Mouse (Mus musculus): Measurements from ENCODE around the gene 1600015I10Rik. TPM values are rescaled to one million over a fixed set of nuclear protein-coding genes. Genes with fewer than 3 reads are reported as not detected.

Gene 1600015I10Rik
- not detected for total RNA-seq (2023)

GRCm38 (mm10) chr6:48929595-48929994, at the start of gene 1600015I10Rik:
Gene 1600015I10Rik (plus strand): TSS chr6:48929895.

DNA sequence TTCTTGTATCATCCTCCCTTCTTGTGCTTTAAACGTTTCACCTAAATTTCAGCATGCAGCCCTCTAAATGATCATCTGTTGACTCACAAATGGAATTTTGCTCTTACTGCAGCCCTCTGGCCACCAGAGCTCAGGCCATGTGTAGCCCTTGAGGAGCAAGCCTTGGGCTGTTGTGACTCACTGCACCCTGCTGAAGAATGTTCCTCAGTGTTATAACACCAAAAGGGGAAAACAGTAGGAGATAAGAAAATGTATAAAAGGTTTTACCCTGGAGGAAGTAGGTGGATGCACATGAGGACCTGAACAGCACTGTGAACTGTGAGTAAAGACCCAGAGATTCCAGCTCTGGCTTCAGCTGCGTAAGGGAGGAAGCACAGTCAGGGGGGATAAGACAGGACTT, 45.0 kb downstream of the 1600015I10Rik start, which contains the start of gene Doxl2:
Gene Doxl2, plus strand, starts transcription at position 301 of the 400 bp plus-strand sequence.

Other genes starting within 250 kb of the 1600015I10Rik start
- gene Gimap4, start 245.3 kb upstream of the 1600015I10Rik start, total RNA-seq (2023): under 1 TPM in 1 of 2 experiments, not detected in 1; 0.68 TPM
- gene Gimap6, start 221.7 kb upstream of the 1600015I10Rik start, total RNA-seq (2023): 1 to 10 TPM; 3.2 to 5.0 TPM
- not detected for gene Gm28053, start 211.3 kb upstream of the 1600015I10Rik start, total RNA-seq (2023)
- gene Gimap7, start 211.3 kb upstream of the 1600015I10Rik start, total RNA-seq (2023): not detected
- 1 to 10 TPM in 1 of 2 experiments, under 1 TPM in 1; 0.60 to 1.3 TPM for gene Gimap1, start 190.8 kb upstream of the 1600015I10Rik start, total RNA-seq (2023)
- gene Gimap5, start 183.7 kb upstream of the 1600015I10Rik start, total RNA-seq (2023): under 1 TPM; 0.46 to 0.99 TPM
- gene Gimap3, start 159.0 kb upstream of the 1600015I10Rik start, total RNA-seq (2023): under 1 TPM; 0.24 to 0.38 TPM
- 10 to 100 TPM in 1 of 2 experiments, 1 to 10 TPM in 1; 5.1 to 14.1 TPM for gene Tmem176a, start 89.0 kb upstream of the 1600015I10Rik start, total RNA-seq (2023)
- 10 to 100 TPM; 20.6 to 27.0 TPM for gene Tmem176b, start 88.4 kb upstream of the 1600015I10Rik start, total RNA-seq (2023)
- not detected for gene Aoc1, start 57.0 kb upstream of the 1600015I10Rik start, total RNA-seq (2023)
- gene Doxl2, start 45.1 kb downstream of the 1600015I10Rik start, total RNA-seq (2023): not detected
- not detected for gene Svs1, start 57.0 kb downstream of the 1600015I10Rik start, total RNA-seq (2023)
- gene Gpnmb, start 106.7 kb downstream of the 1600015I10Rik start, total RNA-seq (2023): under 1 TPM; 0.24 to 0.61 TPM
- gene Malsu1, start 143.9 kb downstream of the 1600015I10Rik start, total RNA-seq (2023): 10 to 100 TPM; 16.1 to 20.9 TPM

All from neutrophil, adult 83 days (primary cell).